Mouse (Mus musculus) effector memory CD4-positive, alpha-beta T cell, adult 5 months (primary cell): ENCODE measurements around the gene Scamp2. TPM values are rescaled to one million over a fixed set of nuclear protein-coding genes. Genes with fewer than 3 reads are reported as not detected.

Experiments
- polyA plus RNA-seq: library from polyadenylated mRNA; unstranded; fragments of 100-300 nt; shearing (Covaris generic); gene quantifications from one replicate; pipeline ENCODE4 v1.2.1, GENCODE M21; 2017

The Scamp2 gene
- polyA plus RNA-seq: 74.7 TPM

DNA sequence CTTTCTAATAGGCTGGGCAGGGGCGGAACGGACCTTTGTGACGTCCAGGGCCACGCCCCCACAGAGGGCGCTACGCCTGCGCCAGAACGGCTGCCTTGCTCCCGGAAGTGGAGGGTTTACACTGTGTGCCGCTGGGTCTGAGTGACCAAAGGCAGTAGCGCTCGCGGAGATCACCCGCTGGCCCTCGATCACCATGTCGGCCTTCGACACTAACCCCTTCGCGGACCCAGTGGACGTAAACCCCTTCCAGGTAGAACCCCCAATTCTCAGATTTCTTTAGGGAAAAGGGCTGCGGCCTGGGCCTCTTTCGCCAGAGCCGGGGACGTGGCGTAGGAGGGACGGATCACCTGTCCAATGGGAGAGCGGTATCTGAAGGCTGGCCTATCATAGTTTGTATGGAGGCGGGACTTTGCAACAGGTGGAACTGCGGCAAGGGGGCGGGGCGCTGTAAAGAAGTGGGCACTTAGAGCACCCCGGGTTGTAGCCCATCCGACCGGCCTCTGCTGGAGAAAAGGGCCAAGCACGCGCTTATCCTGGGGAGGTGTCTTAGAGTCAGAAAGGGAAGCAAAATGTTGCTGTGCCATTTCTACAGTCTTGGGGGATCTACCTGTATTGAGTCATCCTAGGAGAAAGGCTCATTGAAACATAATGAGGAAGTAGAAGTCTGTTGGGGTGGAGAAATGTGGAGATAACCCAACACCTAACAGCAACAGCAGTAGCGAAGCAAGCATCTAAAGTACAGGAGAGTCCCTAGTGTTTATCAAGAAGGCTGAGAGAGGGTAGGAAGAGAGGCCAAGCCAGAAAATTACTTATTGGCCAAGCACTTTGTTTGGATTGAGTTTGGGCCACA, at the start of gene Scamp2:
Scamp2 (plus strand) TSS at position 83 of the 850 bp plus-strand sequence.

DNA sequence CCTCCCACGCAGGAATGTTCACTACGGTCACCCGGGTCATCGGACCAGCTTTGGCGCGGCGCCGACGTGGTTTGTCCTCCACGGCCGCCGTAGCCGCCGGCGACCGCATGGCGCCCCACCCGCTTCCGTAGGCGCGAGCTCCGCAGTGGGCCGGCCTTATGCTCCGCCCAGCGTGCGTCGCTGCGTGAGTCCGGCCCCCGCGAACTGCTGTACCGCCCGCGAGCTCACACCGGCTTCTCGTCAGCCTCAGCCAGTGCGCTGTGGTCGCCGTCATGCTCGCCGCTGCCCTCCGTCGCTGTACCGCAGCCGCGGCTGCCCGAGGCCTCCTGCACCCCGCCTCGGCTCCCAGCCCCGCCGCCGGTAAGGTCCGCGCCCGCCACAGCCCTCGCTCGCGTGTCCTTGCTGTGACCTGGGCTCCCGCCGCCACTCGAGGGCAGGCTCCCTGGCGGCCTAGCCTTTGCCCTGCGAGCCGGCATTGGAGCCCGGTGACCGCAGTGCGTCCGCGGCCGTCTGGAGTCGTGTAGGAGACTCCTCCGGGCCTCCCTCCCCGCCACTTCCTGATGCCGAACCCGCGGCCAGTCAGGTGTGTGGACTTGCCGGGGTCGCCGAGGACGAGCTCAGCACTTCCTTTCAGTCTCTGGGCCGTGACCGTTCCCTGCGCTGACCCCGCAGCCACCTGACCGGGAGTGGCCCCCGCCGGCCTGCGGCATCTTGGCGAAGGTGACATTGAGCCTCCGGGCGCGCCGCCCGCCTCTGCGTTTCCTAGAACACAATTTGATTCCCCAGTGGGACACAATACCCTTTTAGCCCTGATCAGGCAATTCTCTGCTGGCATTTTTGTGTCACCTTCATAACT, 39.5 kb upstream of the Scamp2 start, which contains the start of gene Cox5a:
Cox5a (plus strand) TSS at position 219 of the 856 bp plus-strand sequence.

GRCm38 (mm10) chr9:57537044-57537727, 23.6 kb upstream of the Scamp2 start, which contains the start of gene Fam219b:
Gene Fam219b, plus strand, starts transcription at chr9:57537528.

DNA sequence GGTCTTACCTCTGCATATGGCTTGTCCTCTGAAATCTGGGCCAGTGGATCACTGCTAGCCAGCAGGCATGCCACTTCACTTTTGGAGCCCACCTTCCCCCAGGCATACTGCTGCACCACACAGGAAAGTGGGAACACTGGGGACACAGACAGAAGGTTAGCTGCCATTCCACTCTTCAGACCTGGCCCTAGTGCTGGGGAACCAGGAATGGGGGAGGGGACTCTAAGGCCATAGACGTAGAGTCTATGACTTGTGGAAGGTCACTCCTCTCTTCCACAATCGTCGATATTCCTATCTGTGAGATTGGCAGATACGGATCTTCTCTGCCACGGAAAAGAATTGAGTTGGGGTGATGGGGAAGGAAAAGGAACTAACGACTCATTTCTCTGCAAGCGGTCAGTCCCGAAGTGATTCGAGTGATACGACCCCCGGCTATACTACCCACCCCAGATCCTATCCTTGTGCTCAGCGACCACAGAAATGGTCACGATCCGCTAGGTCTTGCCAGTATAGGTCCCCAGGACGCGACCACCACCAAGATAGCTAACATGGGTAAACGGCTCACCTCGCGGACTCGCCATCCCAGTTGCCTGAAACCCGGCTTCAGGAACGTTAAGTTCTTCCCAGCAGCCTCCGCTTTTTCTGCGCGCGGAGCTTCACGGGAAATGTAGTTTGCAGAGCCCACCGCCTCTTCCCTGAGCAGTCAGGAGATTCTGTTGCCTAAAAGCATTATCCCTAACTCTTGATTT, 8.4 kb upstream of the Scamp2 start, which contains the start of gene Mpi:
Mpi (minus strand) TSS at position 625 of the 749 bp plus-strand sequence.

DNA sequence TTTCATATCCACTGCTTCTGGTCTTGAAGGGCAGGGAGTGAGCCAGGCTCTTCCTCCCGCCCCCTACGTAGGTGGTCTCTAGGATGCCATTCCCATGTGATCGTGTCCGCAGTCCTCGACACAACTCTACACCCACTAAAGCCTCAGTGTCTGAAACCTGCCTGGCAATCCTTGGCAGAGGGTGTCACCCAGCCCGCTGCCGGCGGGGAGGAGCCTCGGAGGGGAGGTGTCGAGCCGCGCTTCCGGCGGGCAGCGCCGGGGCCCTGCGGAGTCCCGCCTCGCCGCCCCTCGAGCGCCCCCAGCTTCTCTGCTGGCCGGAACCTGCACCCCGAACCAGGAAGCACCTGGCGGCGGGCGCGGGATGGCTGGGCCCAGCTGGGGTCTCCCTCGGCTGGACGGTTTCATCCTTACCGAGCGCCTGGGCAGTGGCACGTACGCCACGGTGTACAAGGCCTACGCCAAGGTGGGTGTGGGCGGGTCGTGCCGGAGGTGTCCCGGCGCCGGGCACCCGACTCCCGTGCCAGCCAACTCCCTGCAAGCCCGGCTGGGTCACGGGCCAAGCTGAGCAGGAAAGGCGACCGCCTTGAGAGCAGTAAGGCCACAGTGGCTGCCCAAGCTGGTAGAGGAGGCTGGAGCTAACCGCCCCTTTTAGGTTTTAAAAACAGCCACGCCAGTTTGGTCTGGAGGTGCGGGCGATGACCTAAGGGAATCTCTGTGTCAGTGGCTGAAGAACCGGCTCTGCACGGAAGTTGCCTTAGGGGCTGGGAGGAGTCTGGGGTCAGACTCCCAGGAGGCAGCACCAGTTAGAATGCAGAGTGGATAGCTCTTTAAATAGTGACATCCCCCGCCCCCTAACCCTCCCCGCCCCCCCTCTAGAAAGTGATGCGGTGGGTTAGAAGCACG, 28.7 kb downstream of the Scamp2 start, which contains the start of gene Ulk3:
Ulk3 (plus strand) TSS at position 229 of the 903 bp plus-strand sequence.

DNA sequence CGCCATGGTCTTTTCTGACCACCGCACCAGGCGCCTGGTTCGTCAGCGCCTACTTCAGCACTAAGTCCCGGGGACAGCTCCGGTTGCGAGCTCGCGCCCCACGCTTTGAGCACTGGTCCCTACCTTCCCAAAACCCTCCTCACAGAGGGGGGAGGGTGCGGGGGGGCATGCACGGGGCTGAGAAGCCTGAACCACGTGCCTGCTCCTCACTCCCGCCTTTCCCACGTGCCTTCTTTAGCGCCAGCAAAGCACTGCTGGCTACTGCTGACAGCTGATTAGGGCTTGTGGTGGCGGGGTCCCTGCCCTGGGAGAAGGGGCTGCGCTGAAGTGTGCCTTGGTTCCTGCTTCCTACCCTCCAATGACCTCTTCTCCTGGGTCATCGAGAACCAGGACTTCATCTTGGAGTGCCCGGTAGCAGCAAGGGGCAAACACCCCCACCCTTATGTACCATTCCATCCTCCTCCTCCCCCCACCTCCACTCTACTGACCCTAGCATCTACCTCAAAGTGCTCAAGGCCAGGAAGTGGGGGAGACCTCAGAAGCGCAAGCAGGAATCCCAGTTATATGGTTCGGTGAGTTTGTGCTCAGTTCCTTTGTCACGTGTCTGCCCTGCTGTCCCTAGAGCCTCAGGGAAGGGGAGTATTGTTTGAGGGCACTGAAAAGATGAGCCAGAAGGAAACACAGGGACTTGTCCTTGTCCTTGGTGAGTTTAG, 45.6 kb downstream of the Scamp2 start, which contains the start of gene Cplx3:
Cplx3 (minus strand) TSS at position 143 of the 713 bp plus-strand sequence.

GRCm38 (mm10) chr9:57620674-57621073, 59.9 kb downstream of the Scamp2 start, which contains the start of gene Lman1l:
Gene Lman1l, minus strand, starts transcription at chr9:57620774.

Other genes with a start within 250 kb of the Scamp2 start
- 87.5 TPM for gene Ppcdc, start 120.8 kb upstream of the Scamp2 start, polyA plus RNA-seq
- not detected for gene Scamp5, start 92.9 kb upstream of the Scamp2 start, polyA plus RNA-seq
- not detected for gene Rpp25, start 56.9 kb upstream of the Scamp2 start, polyA plus RNA-seq
- 242 TPM for gene Cox5a, start 39.7 kb upstream of the Scamp2 start, polyA plus RNA-seq
- 9.4 TPM for gene Fam219b, start 23.4 kb upstream of the Scamp2 start, polyA plus RNA-seq
- gene Mpi, start 8.2 kb upstream of the Scamp2 start, polyA plus RNA-seq: 8.4 TPM
- gene Ulk3, start 28.5 kb downstream of the Scamp2 start, polyA plus RNA-seq: 52.3 TPM
- not detected for gene Cplx3, start 45.3 kb downstream of the Scamp2 start, polyA plus RNA-seq
- gene Lman1l, start 59.8 kb downstream of the Scamp2 start, polyA plus RNA-seq: not detected
- gene Csk, start 92.7 kb downstream of the Scamp2 start, polyA plus RNA-seq: 109 TPM
- gene Cyp1a2, start 122.8 kb downstream of the Scamp2 start, polyA plus RNA-seq: not detected
- 0.14 TPM for gene Cyp1a1, start 127.0 kb downstream of the Scamp2 start, polyA plus RNA-seq
- 30.3 TPM for gene Edc3, start 147.6 kb downstream of the Scamp2 start, polyA plus RNA-seq
- gene Clk3, start 204.9 kb downstream of the Scamp2 start, polyA plus RNA-seq: 231 TPM